In genomic region chr7:79847456-79848451, GRCm38 (mm10) we compare ENCODE assay signal across 7 mouse cellular contexts. TPM values are rescaled to one million over a fixed set of nuclear protein-coding genes. Genes with fewer than 3 reads are reported as not detected.
DNase-seq lines count a peak whose midpoint lies in the region; ATAC-seq and TF ChIP-seq lines count a peak whose summit lies in the region.

No protein-coding gene starts in this region.

- H3K27me3 ChIP-seq in intestine, postnatal 0 days (replicated peaks; ENCODE audit: control insufficient read depth, insufficient read depth, low read length): no peaks in the 10 kb centered on the region

- no peaks in the 10 kb centered on the region for H3K36me3 ChIP-seq in intestine, postnatal 0 days (ENCODE audit: control insufficient read depth, insufficient read depth)

- H3K4me2 ChIP-seq in intestine, postnatal 0 days (replicated peaks; ENCODE audit: low read depth): peak overlapping the region; percentile 79

- peak; percentile 47 for DNase-seq in MEL-GATA-1-ER (ENCODE audit: extremely low read depth, low read depth)
- peak; percentile 50 for DNase-seq in brain, embryonic 14.5 days (ENCODE audit: low read depth)
- DNase-seq in gastrocnemius, postnatal 4 days (ENCODE audit: low spot score in 2 of 2): peak; percentile 42 to 63
- DNase-seq in frontal cortex, postnatal 25 days (ENCODE audit: low spot score in 2 of 2): no peak
- no peak for DNase-seq in c-Kit-positive CD71-positive TER-119-positive erythroid progenitor cells, embryonic 14.5 days (ENCODE audit: low spot score)

- H3K4me3 ChIP-seq in intestine, postnatal 0 days (ENCODE audit: low read depth, low read length): peak overlapping the region; percentile 50

- ATAC-seq in intestine, postnatal 0 days: peak; percentile 32; the same call in 1 of the 2 replicates
- ATAC-seq in megakaryocyte, adult 5-6 weeks (ENCODE audit: poor library complexity, severe bottlenecking): peak; percentile 47

- peak overlapping the region; percentile 48 for H3K9ac ChIP-seq in intestine, postnatal 0 days (ENCODE audit: low read depth, low read length)

- TF ChIP-seq POLR2A in brain, embryonic 14.5 days (IDR thresholded peaks at IDR 0.05; ENCODE audit: borderline replicate concordance, extremely low read depth, insufficient read depth, insufficient read length, poor library complexity, severe bottlenecking): no peak

- no peak for TF ChIP-seq CTCF in brain, embryonic 14.5 days (IDR thresholded peaks at IDR 0.05; ENCODE audit: borderline replicate concordance, extremely low read depth, insufficient read depth, insufficient read length)
- no peak for TF ChIP-seq CTCF in intestine, postnatal 0 days (IDR thresholded peaks at IDR 0.05; ENCODE audit: low read depth)

- 0 out of 2 replicates have a peak, but pooled peaks cover 2% of the 10 kb centered on the region for H3K4me1 ChIP-seq in intestine, postnatal 0 days (replicated peaks; ENCODE audit: control insufficient read depth, insufficient read depth, low read length)

- no peaks in the 10 kb centered on the region for H3K9me3 ChIP-seq in intestine, postnatal 0 days (ENCODE audit: control insufficient read depth)

- H3K27ac ChIP-seq in intestine, postnatal 0 days (ENCODE audit: low read depth, low read length): no peak overlapping the region

- WGBS in intestine, postnatal 0 days: 6% methylated on average over 52 of the region's 53 CpGs

RNA-seq across cellular contexts. Expression of gene Anpep, which starts 13.1 kb away (rescaled TPM):
- 4.9 and 7.8 TPM in 2 replicates for polyA plus RNA-seq in brain, embryonic 14.5 days (2012; rRNA removed)
- total RNA-seq in gastrocnemius, postnatal 4 days (2021): 10 to 100 TPM; 26.4 to 28.8 TPM
- polyA plus RNA-seq in intestine, postnatal 0 days (2015; fragmentation: Nextera tagmentation; extraction: Ambion mirVana): 476 and 488 TPM in 2 replicates
- 1.8 and 2.0 TPM in 2 replicates for total RNA-seq in megakaryocyte, adult 5-6 weeks (2015)
- total RNA-seq in megakaryocyte, adult 5-6 weeks (2017): not detected in 2 replicates

RNA-seq across cellular contexts. Expression of gene Mesp2, which starts 37.2 kb away (rescaled TPM):
- polyA plus RNA-seq in brain, embryonic 14.5 days (2012; rRNA removed): 1.2 and 1.9 TPM in 2 replicates
- under 1 TPM; 0.18 to 0.37 TPM for total RNA-seq in gastrocnemius, postnatal 4 days (2021)
- polyA plus RNA-seq in intestine, postnatal 0 days (2015; fragmentation: Nextera tagmentation; extraction: Ambion mirVana): 1.7 and 1.9 TPM in 2 replicates
- 0.29 TPM in 1 of 2 replicates, not detected in the other for total RNA-seq in megakaryocyte, adult 5-6 weeks (2015)
- total RNA-seq in megakaryocyte, adult 5-6 weeks (2017): not detected in 2 replicates

RNA-seq across cellular contexts. Expression of gene Mesp1, which starts 54.2 kb away (rescaled TPM):
- polyA plus RNA-seq in brain, embryonic 14.5 days (2012; rRNA removed): not detected in 2 replicates
- total RNA-seq in gastrocnemius, postnatal 4 days (2021): not detected
- polyA plus RNA-seq in intestine, postnatal 0 days (2015; fragmentation: Nextera tagmentation; extraction: Ambion mirVana): 0.21 and 0.27 TPM in 2 replicates
- total RNA-seq in megakaryocyte, adult 5-6 weeks (2015): not detected in 2 replicates
- total RNA-seq in megakaryocyte, adult 5-6 weeks (2017): not detected in 2 replicates

Comparison
In these comparisons a context has a peak if more than half of its experiments do, and no peak if none do; other contexts are left out.
1. DNase-seq: peak in MEL-GATA-1-ER (single experiment), brain, embryonic 14.5 days (single experiment) and gastrocnemius, postnatal 4 days (2 of 2); none in frontal cortex, postnatal 25 days (0 of 2) and c-Kit-positive CD71-positive TER-119-positive erythroid progenitor cells, embryonic 14.5 days (single experiment).
2. RNA of gene Anpep, which starts 13.1 kb away (total RNA-seq): 26.4 to 28.8 TPM in gastrocnemius, postnatal 4 days; 1.8 to 2.0 TPM in megakaryocyte, adult 5-6 weeks; every median in the first group is over 4 times any median in the second.